In the genomic region with DNA sequence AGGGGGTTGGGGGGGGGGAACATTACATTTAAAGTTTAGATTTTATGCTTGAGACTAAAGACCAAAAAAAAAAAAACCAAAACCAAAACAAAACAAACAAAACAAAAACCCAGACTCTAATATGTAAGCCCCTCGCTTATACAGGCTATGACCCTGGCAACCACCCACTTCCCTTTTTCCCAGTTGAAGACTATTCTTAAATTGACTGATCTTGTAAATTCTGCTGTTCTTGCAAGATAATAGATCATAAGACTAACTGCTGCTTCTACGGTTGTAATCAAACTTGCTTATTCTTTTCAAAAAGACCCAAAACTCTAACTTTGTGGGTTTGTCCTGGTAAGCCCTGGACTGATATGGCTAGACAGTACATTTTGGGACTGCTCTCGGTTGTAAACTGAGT, we compare ENCODE assay signal across 27 mouse cellular contexts. TPM values are rescaled to one million over a fixed set of nuclear protein-coding genes. Genes with fewer than 3 reads are reported as not detected.
DNase-seq lines count a peak whose midpoint lies in the region; ATAC-seq and TF ChIP-seq lines count a peak whose summit lies in the region.
"Had no signal": no experiment of that assay in that cellular context is flagged by ENCODE, and none has a peak within 500 bp of the region (broad histone marks: within the 10 kb centered on the region; RNA-seq: fewer than 3 reads in every experiment).

No protein-coding gene starts in this region.

- peak; percentile 48 for ATAC-seq in common myeloid progenitor, adult 5-6 weeks (replicated peaks; ENCODE audit: low read depth, poor library complexity, severe bottlenecking)
- no peak; the same call in 1 of the 2 replicates for ATAC-seq in liver, embryonic 14.5 days (ENCODE audit: insufficient read depth)
- ATAC-seq in megakaryocyte-erythroid progenitor cell, adult 5-6 weeks (replicated peaks; ENCODE audit: low FRiP score, low TSS enrichment, poor library complexity, severe bottlenecking), result peak; percentile 41; the same call in 1 of the 2 replicates
- no peak for ATAC-seq in midbrain, embryonic 15.5 days (replicated peaks)
- ATAC-seq: forebrain, embryonic 15.5 days had no signal

- H3K4me1 ChIP-seq in MEL (ENCODE audit: control insufficient read depth in 1 of 2, insufficient read depth in 2 of 2, low read length in 2 of 2), result peaks cover 22 to 46% of the 10 kb centered on the region in 2 experiments
- peaks cover 16 to 22% of the 10 kb centered on the region in 2 experiments for H3K4me1 ChIP-seq in liver, embryonic 14.5 days (replicated peaks; ENCODE audit: control insufficient read depth in 2 of 2, insufficient read depth in 2 of 2, low read length in 1 of 2)
- H3K4me1 ChIP-seq in midbrain, embryonic 15.5 days, result 0 out of 2 replicates have a peak, but pooled peaks cover 5% of the 10 kb centered on the region

- DNase-seq in MEL (ENCODE audit: low read depth, low spot score), result peak; percentile 92
- DNase-seq in liver, embryonic 14.5 days (ENCODE audit: low read depth in 3 of 3, low spot score in 3 of 3), result no peak
- no peak for DNase-seq in gastrocnemius, postnatal 10 days
- no peak for DNase-seq in cerebellum, adult 11-12 months
- no peak for DNase-seq in left cerebral cortex, adult 8-10 months (ENCODE audit: low spot score in 2 of 2)
- DNase-seq: adrenal gland, postnatal 36 days; cerebellum, adult 9-10 months; cerebellum, postnatal 36 days; gastrocnemius, postnatal 36 days; heart, adult 2 months; heart, postnatal 10 days; kidney, adult 11 months; kidney, postnatal 14 days; layer of hippocampus, adult 9-11 months; lung, adult 18-20 months; lung, postnatal 10 days; thymus, postnatal 14 days had no signal

- peaks cover 41% of the 10 kb centered on the region for H3K79me2 ChIP-seq in MEL (ENCODE audit: control insufficient read depth, insufficient read depth, low read length, poor library complexity)

- 10% methylated on average over 3 of the region's 3 CpGs for WGBS in liver, embryonic 14.5 days (ENCODE audit: insufficient replicate concordance)
- 92% methylated on average over 3 of the region's 3 CpGs for WGBS in midbrain, embryonic 15.5 days

- peak overlapping the region; percentile 60 for H3K9ac ChIP-seq in MEL (ENCODE audit: control insufficient read depth, low read depth, low read length, poor library complexity, severe bottlenecking)
- H3K9ac ChIP-seq in liver, embryonic 14.5 days (replicated peaks), result no peak overlapping the region
- H3K9ac ChIP-seq in midbrain, embryonic 15.5 days, result no peak overlapping the region
- H3K9ac ChIP-seq: embryonic facial prominence, embryonic 13.5 days; forebrain, embryonic 15.5 days; heart, embryonic 13.5 days; hindbrain, embryonic 14.5 days; limb, embryonic 12.5 days had no signal

- peak overlapping the region in 1 of 2 experiments; percentile 68 for H3K4me3 ChIP-seq in MEL (ENCODE audit: control insufficient read depth in 1 of 2, insufficient read depth in 1 of 2, low read depth in 2 of 2, low read length in 2 of 2)
- no peak overlapping the region; a peak in 1 of 4 replicates for H3K4me3 ChIP-seq in liver, embryonic 14.5 days (ENCODE audit: insufficient read depth in 1 of 2, low read depth in 2 of 2, low read length in 2 of 2)
- no peak overlapping the region for H3K4me3 ChIP-seq in midbrain, embryonic 15.5 days
- H3K4me3 ChIP-seq: embryonic facial prominence, embryonic 13.5 days; forebrain, embryonic 10.5 days; forebrain, embryonic 15.5 days; heart, adult 2 months; heart, embryonic 13.5 days; limb, embryonic 12.5 days had no signal

- H3K4me2 ChIP-seq in liver, embryonic 14.5 days (ENCODE audit: low read depth), result peak overlapping the region; percentile 60
- H3K4me2 ChIP-seq in midbrain, embryonic 15.5 days, result no peak overlapping the region
- H3K4me2 ChIP-seq: embryonic facial prominence, embryonic 13.5 days; forebrain, embryonic 15.5 days; heart, embryonic 13.5 days; hindbrain, embryonic 14.5 days; limb, embryonic 12.5 days; midbrain, embryonic 11.5 days had no signal

- peaks cover 4 to 40% of the 10 kb centered on the region in 2 experiments for H3K36me3 ChIP-seq in MEL (ENCODE audit: control insufficient read depth in 1 of 2, insufficient read depth in 2 of 2, low read length in 2 of 2)
- H3K36me3 ChIP-seq in liver, embryonic 14.5 days (replicated peaks; ENCODE audit: control insufficient read depth, insufficient read depth, low read depth), result no peaks in the 10 kb centered on the region; the same call in 1 of the 2 replicates
- H3K36me3 ChIP-seq in midbrain, embryonic 15.5 days (replicated peaks), result no peaks in the 10 kb centered on the region
- H3K36me3 ChIP-seq: forebrain, embryonic 15.5 days had no signal

- no peaks in the 10 kb centered on the region for H3K9me3 ChIP-seq in MEL (replicated peaks; ENCODE audit: insufficient read depth, low read length)
- H3K9me3 ChIP-seq in liver, embryonic 14.5 days (ENCODE audit: control insufficient read depth, low read length), result no peaks in the 10 kb centered on the region
- no peaks in the 10 kb centered on the region for H3K9me3 ChIP-seq in midbrain, embryonic 15.5 days
- H3K9me3 ChIP-seq: embryonic facial prominence, embryonic 13.5 days; forebrain, embryonic 15.5 days; heart, embryonic 13.5 days; limb, embryonic 12.5 days had no signal

- peak; percentile 95 for TF ChIP-seq EP300 in MEL (IDR thresholded peaks at IDR 0.05; ENCODE audit: low read depth in 1 of 2, low read length in 2 of 2)
- TF ChIP-seq EP300 in liver, embryonic 14.5 days (IDR thresholded peaks at IDR 0.05; ENCODE audit: low read depth), result peak; percentile 26; the same call in 1 of the 2 replicates

- H3K27ac ChIP-seq in MEL (ENCODE audit: control insufficient read depth, low read depth, low read length), result peak overlapping the region; percentile 78
- no peak overlapping the region for H3K27ac ChIP-seq in liver, embryonic 14.5 days
- H3K27ac ChIP-seq in midbrain, embryonic 15.5 days, result no peak overlapping the region
- H3K27ac ChIP-seq: embryonic facial prominence, embryonic 13.5 days; forebrain, embryonic 10.5 days; forebrain, embryonic 15.5 days; heart, adult 2 months; heart, embryonic 13.5 days; hindbrain, embryonic 14.5 days; limb, embryonic 12.5 days had no signal

- TF ChIP-seq POLR2A in MEL (IDR thresholded peaks at IDR 0.05; ENCODE audit: control insufficient read depth in 1 of 2, insufficient read depth in 1 of 2, low read depth in 1 of 2, low read length in 2 of 2, poor library complexity in 1 of 2), result no peak

- TF ChIP-seq RAD21 in MEL (IDR thresholded peaks at IDR 0.05; ENCODE audit: low read depth, low read length), result no peak

- TF ChIP-seq CTCF in MEL (IDR thresholded peaks at IDR 0.05 in 2 of 3, conservative IDR thresholded peaks at IDR 0.05 in 1 of 3; ENCODE audit: control insufficient read depth in 1 of 3, insufficient read depth in 1 of 3, low read depth in 2 of 3, low read length in 3 of 3, poor library complexity in 1 of 3, severe bottlenecking in 1 of 3), result no peak
- TF ChIP-seq CTCF in liver, embryonic 14.5 days (IDR thresholded peaks at IDR 0.05; ENCODE audit: low read depth), result no peak

- H3K27me3 ChIP-seq in MEL (ENCODE audit: control insufficient read depth in 1 of 2, insufficient read depth in 2 of 2, low read length in 2 of 2), result no peaks in the 10 kb centered on the region
- no peaks in the 10 kb centered on the region for H3K27me3 ChIP-seq in liver, embryonic 14.5 days (ENCODE audit: control insufficient read depth, insufficient read depth, low read length)
- no peaks in the 10 kb centered on the region for H3K27me3 ChIP-seq in midbrain, embryonic 15.5 days (replicated peaks)
- H3K27me3 ChIP-seq: embryonic facial prominence, embryonic 13.5 days; forebrain, embryonic 15.5 days; heart, embryonic 13.5 days; limb, embryonic 12.5 days had no signal

TF ChIP-seq in MEL, 35 proteins besides CTCF, POLR2A, EP300 and RAD21 (continues in another document):
- TF ChIP-seq POLR2AphosphoS5 (IDR thresholded peaks at IDR 0.05; ENCODE audit: borderline replicate concordance, low read depth, low read length) (no peak), CHD1 (IDR thresholded peaks at IDR 0.05; ENCODE audit: low read depth, low read length) (0 out of 2 replicates have a peak, but pooled peaks have one; percentile 43), ZNF384 (IDR thresholded peaks at IDR 0.05; ENCODE audit: low read depth, low read length) (peak; percentile 86), JUND (IDR thresholded peaks at IDR 0.05; ENCODE audit: low read depth, low read length) (no peak), ZMIZ1 (IDR thresholded peaks at IDR 0.05; ENCODE audit: low read depth, low read length) (no peak), UBTF (IDR thresholded peaks at IDR 0.05; ENCODE audit: borderline replicate concordance, insufficient read depth, low read depth, low read length) (no peak), MXI1 (IDR thresholded peaks at IDR 0.05; ENCODE audit: low read depth, low read length) (no peak), ELF1 (IDR thresholded peaks at IDR 0.05; ENCODE audit: low read depth, low read length) (no peak), E2F4 (IDR thresholded peaks at IDR 0.05; ENCODE audit: borderline replicate concordance, low read depth, low read length) (no peak), MAFK (IDR thresholded peaks at IDR 0.05; ENCODE audit: borderline replicate concordance, low read depth, low read length) (peak; percentile 81), USF1 (IDR thresholded peaks at IDR 0.05; ENCODE audit: low read depth, low read length) (no peak), SIN3A (IDR thresholded peaks at IDR 0.05; ENCODE audit: low read length) (peak; percentile 72), NELFE (IDR thresholded peaks at IDR 0.05; ENCODE audit: low read depth, low read length) (no peak), NRF1 (IDR thresholded peaks at IDR 0.05; ENCODE audit: insufficient read depth, low read depth, low read length, poor library complexity, severe bottlenecking) (no peak), ETS1 (IDR thresholded peaks at IDR 0.05; ENCODE audit: low read depth, low read length) (peak; percentile 87), GABPA (IDR thresholded peaks at IDR 0.05; ENCODE audit: low read depth, low read length) (no peak), RCOR1 (IDR thresholded peaks at IDR 0.05; ENCODE audit: low read depth, low read length) (peak; percentile 79)

RNA-seq across cellular contexts. Expression of a gene that starts 27.3 kb away (rescaled TPM):
- total RNA-seq in MEL (2012; rRNA removed), result 13.1 and 13.4 TPM in 2 replicates
- 10 to 100 TPM; 17.2 to 25.7 TPM for polyA plus RNA-seq in MEL (2012; ENCODE audit: insufficient read depth in 1 of 2, insufficient read length in 2 of 2, low read depth in 1 of 2, low replicate concordance in 2 of 2, missing spikeins in 1 of 2)
- total RNA-seq in common myeloid progenitor, adult 5-6 weeks (2017), result 56.0 and 56.5 TPM in 2 replicates
- polyA plus RNA-seq in liver, embryonic 14.5 days (2012; rRNA removed), result 3.9 and 6.2 TPM in 2 replicates
- 6.9 and 8.5 TPM in 2 replicates for polyA plus RNA-seq in liver, embryonic 14.5 days (2014; fragmentation: Nextera tagmentation; extraction: Ambion mirVana)
- 22.9 and 31.8 TPM in 2 replicates for total RNA-seq in megakaryocyte-erythroid progenitor cell, adult 5-6 weeks (2014; fragmentation: Nextera tagmentation)
- total RNA-seq in megakaryocyte-erythroid progenitor cell, adult 5-6 weeks (2017), result 40.6 and 50.7 TPM in 2 replicates
- polyA plus RNA-seq in midbrain, embryonic 15.5 days (2015; fragmentation: Nextera tagmentation; extraction: Ambion mirVana), result 18.8 and 19.5 TPM in 2 replicates
- total RNA-seq in gastrocnemius, postnatal 10 days (2021), result 10 to 100 TPM; 47.9 to 54.3 TPM
- total RNA-seq in left cerebral cortex, adult 8-10 months (2022), result 10 to 100 TPM; 45.9 to 47.0 (median 46.4) TPM

Comparison
In these comparisons a context has a peak if more than half of its experiments do, and no peak if none do; other contexts are left out.
1. ATAC-seq: peak in common myeloid progenitor, adult 5-6 weeks (single experiment) and megakaryocyte-erythroid progenitor cell, adult 5-6 weeks (single experiment); none in liver, embryonic 14.5 days (single experiment) and midbrain, embryonic 15.5 days (single experiment).